Mouse (Mus musculus) liver, adult (tissue): ENCODE data around the gene Helq.

Experiments used
- GATA4 ChIP-seq: IDR thresholded peaks from 2 replicates; pipeline ENCODE4 v1.6.1; 2014; ENCODE audit warnings: mild to moderate bottlenecking, low read length; ENCODE audit not compliant: insufficient replicate concordance

The Helq gene

DNA sequence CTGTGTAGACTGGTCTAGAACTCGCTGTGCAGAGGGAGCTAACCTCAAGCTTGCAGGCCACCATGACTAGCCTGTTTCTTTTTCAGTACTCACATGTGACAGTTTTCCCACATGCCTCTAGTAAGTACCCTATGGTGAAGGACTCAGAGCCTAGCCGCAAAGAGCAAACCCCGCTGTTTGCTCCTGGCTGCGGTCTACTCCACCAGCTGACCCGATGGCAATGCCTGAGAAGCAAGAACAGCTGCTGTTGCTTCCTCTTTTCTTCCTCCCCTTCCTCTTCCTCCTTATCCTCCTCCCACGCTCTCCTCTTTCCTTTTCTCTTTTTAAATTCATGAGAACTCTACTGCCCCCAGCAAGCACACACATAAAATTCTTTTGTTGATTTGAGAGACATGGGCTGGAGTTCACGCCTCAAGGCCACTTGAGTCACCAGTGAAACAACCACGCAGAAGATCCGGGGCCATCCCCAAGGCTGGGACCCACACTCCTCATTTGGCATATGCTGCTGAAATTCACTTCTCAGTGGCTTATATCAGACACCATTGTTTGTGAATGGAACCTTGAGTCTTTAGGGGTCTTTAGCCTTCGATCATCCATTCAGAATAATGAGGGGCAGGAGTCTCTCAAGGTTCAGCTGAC lies 47.7 kb downstream of the Helq start:
- TF ChIP-seq GATA4 = no peak

DNA sequence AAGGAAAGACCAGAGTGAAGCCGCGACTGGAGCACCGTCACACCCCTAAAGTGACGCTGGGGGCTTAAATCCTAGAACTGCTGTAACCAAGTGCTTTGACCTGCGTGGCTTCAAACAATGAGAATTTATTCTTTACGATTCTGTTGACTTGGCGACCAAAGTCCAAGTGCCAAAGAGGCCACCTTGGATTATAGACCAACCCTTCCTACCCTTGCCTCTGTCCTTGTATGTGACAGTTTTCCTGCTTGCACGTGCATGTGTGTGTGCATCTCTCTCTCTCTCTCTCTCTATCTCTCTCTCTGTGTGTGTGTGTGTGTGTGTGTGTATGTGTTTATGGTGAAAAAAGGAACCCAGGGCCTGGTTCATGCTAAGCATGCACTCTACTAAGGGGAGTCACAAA lies 59.6 kb downstream of the Helq start:
- TF ChIP-seq GATA4 = no peak

DNA sequence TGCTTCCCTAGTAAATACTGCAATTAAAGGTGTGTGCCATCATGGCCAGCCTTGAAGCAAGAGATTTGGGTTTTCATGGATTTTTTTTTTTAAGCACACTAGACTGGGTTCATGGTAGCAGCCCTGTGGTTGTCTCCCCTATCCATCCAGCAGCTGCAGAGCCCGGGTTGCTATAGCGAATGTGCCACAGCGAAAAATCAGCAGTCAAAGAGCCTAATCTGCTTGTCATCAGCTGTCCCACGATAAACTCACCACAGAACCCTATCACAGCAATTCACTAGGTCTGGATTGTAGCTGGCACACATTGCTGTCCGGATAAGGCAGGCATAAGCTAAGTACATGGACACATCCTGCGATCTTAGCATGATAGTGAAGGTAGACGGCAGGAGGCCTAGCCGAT lies 61.5 kb downstream of the Helq start:
- no peak for TF ChIP-seq GATA4

DNA sequence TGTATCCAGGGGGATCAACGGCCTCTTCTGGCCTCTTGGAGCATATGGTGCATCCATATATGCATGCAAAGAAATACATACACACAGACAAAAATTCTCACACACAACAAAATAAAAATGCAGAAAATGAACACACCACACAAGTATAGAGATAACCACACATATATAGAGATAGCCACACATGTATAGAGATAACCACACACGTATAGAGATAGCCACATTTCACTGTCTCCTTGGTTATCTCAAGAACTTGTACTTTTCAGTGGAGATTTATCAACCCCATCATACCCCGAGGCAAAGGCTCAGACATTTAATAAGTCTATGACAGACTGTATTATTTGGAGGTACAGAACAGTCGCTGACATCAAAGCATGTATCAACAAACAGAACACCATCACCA lies 63.9 kb downstream of the Helq start:
- no peak for TF ChIP-seq GATA4

DNA sequence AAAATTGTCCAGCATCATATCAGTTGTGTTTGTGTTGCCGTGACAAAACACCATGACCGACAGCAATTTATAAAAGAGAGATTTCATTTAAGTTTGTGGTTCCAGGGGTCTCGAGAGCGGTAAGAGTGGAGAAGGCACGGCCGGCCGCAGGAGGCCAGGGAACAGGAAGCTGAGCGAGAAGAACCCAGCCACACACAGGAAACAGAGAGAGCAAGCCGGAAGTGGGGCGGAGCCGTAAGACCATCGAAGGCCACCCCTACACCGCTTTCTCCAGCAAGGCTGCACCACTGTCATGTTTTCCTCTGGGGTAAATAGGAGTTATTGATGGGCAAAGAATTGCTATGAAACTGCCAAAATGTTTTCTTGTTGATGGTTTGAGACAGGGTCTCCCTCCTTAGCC lies 69.6 kb downstream of the Helq start:
- TF ChIP-seq GATA4 = no peak

DNA sequence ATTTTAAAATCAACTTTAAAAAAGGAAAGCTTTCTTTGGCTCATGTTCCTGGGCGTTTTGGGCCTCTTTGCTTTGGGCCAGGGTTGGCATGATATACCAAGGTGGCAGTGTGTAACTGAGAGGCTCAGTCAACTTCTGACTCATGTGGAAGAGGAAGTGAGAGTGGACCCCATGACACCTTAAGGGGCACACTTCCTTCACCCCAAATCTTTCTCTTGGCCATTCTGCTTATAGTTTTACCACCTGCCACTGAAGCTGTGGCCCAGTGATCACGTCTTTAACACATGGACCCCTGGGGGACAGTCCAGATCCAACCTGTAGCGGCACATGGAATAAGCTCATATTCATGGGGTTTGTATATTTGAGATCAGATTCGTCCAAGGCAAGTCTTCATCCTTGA lies 72.4 kb downstream of the Helq start:
- TF ChIP-seq GATA4 = no peak

DNA sequence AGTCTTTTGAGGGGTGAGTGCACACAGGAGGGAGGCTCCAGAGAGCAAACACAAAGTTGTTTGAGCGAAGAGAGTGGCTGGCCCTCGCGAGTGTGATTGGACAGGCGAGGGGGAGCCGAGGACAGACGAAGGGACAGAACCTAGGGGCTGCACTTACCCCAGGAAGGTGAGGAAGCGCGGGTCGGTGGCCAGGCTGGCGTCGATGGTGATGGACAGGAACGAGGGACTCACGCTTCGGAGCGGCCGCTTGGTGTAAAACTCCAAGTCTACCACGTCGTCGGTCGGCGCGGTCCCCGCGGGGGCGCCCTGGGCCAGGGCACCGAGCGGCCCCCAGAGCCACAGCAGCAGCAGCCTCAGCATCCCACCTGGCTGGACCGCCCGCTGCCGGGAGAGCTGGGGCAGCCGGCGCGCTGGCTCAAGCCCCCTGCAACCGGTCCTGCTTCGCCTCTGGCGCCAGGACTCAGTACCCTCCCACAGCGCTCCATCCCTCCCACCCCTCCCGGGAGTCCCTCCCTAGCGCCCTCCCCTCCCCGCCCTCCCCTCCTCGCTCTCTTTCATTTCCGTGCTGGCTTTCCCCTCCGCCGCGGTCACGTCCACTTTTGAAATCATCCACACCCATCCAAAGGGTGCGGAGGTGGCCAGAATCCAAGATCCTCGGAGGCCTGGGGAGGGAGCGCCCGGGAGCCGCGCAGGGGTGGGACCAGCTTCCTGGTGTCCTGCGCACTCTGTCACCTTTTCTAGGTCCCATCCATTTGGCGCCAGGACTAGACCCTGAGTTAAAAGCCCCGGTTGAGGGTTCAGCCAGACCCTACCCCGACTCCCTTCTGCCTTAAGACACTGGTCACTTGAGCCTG lies 78.9 kb downstream of the Helq start, which contains the start of gene Hpse:
Gene Hpse (minus strand): TSS at position 482 of the 854 bp plus-strand sequence.
- no peak for TF ChIP-seq GATA4

DNA sequence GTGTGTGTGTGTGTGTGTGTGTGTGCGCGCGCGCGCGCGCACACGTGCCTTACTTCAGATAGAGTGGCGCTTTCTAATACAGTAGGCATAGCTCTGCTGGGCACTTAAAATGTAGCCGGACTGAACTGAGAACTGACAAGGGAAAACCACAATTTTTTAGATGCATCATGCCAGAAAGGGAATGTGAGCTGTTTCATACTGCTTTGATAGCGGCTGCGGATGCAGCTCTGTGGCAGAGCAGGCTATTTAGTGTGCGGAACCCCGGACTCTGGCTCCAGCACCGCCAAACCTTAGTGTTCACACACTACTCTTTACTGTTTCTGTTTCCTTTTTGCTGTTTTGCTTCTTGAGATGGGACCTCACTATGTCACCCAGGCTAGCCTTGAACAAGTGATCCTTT lies 81.6 kb downstream of the Helq start:
- TF ChIP-seq GATA4 = no peak
